Mouse (Mus musculus): Measurements from ENCODE around the gene Clmn.
"Not testable (repeated sequence)": the region's sequence is repeated elsewhere in the genome, so short reads cannot be mapped to it uniquely, and the experiment has no call there.

The Clmn gene

GRCm38 (mm10) chr12:104837111-104837837, 27.6 kb downstream of the Clmn start:
- peak; percentile 9 to 42 for DNase-seq

- no peak for DNase-seq
Observed at GRCm38 (mm10) chr12:104836230-104836629, 28.6 kb downstream of the Clmn start.

DNA sequence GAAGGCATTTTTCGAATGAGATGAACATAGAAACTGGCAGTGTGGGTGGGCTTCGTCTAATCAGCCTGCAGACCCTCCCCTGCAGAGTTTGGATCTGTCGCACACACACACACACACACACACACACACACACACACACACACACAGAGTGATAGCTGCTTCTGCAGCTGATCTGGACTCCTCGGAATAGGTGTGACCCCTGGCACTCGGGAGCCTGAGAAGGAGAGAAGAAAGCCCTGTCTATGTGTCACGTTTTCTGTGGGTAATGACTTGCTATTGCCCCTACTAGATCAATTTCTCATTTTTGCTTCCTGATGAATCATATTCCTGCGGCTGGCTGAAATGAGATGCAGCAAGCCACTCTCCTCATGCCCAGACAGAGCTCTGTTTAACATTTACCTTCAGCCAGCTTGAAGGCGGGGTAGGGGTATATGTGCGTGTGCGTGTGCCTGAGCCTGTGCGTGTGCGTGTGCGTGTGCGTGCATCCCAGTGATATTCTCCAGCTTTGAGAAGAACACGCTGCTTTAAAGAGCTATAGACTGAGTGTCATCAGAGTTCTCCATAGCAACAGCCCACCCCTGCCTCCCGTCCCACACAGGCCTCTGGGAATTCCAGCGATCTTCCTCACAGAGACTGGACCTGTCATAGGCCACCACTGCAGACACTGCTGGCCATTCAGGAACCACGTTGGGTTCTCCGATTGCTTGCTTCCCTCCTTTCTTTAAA, 29.3 kb downstream of the Clmn start:
- DNase-seq, result no peak

GRCm38 (mm10) chr12:104834772-104835171, 30.1 kb downstream of the Clmn start:
- no peak for DNase-seq

DNA sequence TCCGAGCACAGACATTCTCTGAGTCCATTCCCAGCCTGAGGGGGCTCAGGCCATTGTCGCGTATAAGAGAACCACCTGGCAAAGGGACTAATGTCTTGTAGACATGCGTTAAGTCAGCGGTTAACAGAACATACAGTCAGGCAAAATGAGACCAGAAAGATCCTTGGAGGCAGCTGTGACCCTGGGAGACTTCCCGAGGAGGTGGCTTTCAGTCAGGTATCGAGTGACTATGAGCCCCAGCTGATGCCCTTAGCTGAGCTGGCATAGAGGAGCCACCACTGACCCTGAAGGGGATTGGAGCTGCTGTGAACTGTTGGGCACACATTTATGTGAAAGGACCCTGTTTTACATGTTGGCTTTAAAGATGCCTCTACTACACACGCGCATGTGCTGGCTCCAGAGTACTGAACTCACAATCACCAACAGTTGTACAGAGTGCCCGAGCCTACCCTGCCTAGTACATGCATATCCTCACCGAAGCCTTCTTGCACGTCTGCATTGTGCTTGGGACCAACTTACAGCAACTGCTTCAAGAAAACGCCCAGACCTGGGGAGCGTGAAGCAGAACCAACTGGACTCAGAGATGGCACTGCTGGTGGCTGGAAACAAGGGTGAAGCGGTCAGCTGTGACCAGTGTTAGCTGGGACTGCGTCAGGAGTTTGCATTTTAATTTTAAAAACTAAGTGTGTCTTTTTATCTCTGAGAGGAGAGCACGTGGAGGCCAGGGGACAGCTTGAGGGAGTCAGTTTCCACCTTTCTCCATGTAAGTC, 34.0 kb downstream of the Clmn start:
- DNase-seq, result no peak

DNA sequence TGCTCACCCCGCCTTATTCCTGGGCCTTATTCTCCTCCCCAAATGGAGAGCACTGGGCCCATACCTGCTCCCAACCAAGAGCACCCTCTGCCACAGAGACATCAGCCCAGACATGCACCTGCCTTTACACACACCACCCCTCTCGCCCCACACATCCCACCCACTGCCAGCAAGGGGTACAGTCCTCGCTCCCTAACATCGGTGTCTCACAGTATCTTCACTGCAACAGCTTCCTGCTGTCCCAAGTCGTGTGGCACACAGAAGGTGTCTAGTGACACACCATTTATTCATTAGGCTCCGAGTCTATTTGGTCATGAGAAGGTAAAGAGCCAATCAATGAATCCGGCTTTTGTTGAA, 34.6 kb downstream of the Clmn start:
- DNase-seq, result no peak

GRCm38 (mm10) chr12:104829596-104830282, 35.1 kb downstream of the Clmn start:
- peak; percentile 60 to 62 for DNase-seq

GRCm38 (mm10) chr12:104828986-104829385, 35.9 kb downstream of the Clmn start:
- not testable (repeated sequence) for DNase-seq

DNA sequence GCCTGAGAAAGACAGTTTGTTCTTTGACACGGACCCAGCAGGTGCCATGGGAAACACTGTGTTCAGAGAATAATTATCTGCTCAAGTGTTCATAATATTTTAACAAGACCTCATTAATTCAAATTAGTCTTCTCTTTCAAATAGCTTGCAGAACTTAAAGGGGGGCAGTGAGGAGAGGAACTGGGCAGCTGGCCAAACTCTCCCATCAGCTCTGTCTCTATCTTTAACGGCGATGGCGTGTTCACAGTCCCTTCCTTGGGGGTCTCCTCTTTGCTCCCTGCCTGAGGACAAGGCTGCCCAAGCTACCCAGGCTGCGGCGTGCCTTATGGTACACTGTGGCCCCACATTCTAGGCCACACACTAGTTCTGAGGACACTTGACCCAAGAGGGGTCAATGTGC, 37.2 kb downstream of the Clmn start:
- no peak for DNase-seq

- DNase-seq, result no peak
Observed at GRCm38 (mm10) chr12:104824907-104825267, 40.0 kb downstream of the Clmn start.

GRCm38 (mm10) chr12:104824244-104824906, 40.5 kb downstream of the Clmn start:
- peak; percentile 89 to 91 for DNase-seq

DNA sequence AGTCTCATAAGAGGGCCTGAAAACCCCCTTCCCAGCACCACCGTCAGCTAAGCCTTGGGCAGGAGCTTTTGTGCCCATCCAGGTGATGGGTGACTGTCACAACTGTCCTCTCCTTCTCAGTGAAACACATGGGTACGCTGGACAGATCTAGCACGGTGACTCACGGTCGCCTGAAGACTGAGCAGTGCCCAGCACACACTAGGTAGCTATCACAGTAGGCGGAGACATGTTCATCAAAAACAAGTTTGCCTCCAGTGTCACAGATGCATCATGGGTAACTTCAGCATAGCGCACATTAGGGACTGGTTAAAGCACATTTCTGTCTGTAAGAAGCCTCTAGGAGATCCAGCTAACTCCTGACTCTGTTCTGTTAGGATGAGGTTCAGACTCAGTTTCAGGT, 41.2 kb downstream of the Clmn start:
- no peak for DNase-seq

- DNase-seq, result no peak
Observed at GRCm38 (mm10) chr12:104822838-104823599, 41.9 kb downstream of the Clmn start.

DNA sequence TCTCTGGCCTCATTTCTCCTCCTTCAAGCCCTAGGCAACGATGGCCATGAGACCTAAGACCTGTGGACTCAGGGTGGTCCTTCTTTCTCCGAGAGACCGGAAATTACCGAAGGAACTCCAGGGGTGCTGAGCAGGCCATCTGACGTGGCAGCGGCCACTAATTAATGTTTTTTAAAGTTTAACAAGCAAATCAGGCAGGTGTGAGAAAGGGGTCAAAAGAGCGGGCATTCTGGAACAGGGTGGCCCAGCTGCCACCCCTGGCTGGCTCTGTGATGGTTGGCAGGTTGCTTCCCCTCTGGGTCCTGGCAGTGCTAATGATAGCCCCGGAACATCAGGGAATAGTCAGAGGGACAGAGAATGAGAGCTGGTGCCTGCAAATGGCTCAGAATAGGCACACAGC, 42.7 kb downstream of the Clmn start:
- no peak for DNase-seq

DNA sequence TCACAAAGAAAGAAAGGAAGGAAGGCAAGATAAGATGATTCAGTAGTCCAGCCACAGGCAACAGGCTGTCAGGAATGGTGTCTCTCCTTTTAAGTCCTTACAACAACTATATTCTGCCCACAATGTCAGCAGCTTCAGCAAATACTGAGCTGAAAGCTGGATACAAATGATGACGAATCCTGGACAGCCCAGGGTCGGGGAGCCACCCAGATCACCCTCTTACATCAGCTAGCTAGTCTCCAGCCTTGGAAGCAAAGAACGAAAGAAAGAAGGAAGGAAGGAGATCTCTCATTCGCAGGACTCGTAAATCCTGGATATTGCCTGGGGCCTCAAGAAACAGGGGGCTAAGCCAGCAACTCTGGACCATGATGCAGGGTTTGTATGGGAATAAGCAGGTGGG, 44.8 kb downstream of the Clmn start:
- DNase-seq, result no peak

GRCm38 (mm10) chr12:104819050-104819449, 45.8 kb downstream of the Clmn start:
- DNase-seq, result no peak

DNA sequence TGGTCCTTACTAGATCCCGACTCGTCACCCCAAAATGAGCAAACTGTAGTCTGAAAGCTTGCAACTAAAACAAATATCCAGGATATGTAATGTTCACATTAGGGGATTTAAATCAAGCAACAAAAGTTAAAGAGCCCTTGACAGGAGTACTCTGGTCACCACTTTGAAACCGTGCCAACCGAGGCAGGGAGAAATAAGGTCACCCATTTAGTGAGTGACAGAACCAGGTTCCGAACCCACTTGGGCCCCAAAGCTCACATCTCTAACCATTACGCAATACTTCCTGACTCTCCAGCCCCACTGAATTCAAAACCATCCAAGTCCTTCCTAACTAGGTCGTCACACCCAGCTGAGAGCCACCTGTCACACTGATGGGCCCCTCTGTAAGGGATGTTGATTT, 46.8 kb downstream of the Clmn start:
- DNase-seq, result peak; percentile 49 to 51

GRCm38 (mm10) chr12:104817172-104817866, 47.6 kb downstream of the Clmn start:
- no peak for DNase-seq

DNA sequence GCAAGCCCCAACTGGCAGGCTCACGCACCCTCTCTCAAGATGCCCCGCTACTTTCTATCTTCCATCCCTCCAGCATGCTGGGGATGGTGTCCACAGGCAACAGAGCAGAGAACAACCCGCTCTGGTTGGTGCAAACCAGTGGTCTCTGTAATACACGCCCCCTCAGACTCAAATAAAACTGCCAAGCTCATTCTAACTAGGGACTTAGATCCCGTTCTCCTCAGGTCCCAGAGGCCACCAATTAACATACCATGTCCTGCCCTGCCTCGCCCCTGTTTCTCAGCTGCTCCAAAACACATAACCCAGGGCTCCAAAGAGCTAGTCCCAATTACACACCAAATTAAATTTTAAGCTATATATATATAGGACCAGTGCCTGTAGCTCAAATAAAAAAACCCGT, 50.6 kb downstream of the Clmn start:
- DNase-seq, result no peak

- DNase-seq, result no peak
Observed at GRCm38 (mm10) chr12:104813762-104814161, 51.1 kb downstream of the Clmn start.

DNA sequence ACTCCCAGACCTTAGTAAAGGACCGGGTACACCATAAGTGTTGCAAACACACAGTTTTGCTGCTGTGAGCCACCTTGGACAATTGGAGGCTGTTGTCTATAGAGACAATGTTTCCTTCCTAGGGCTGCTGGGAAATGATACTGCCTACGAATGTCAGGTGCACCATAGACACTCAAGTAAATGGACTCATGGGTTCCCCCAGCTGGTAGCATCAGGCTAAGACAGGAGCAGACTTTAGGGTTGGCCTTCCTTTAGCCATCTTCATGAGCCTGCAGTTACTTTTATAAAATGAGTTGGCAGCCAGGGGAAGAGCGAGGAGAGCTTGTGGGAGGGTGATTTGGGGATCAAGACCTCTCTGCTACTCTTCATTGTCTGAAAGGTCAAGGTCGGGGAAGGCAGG, 52.2 kb downstream of the Clmn start:
- peak in 1 of 2 experiments; percentile 29 for DNase-seq
